Mouse (Mus musculus) ES-Bruce4 (cell line): ENCODE results near the gene Nmrk1.

Source experiments
- CTCF ChIP-seq: IDR thresholded peaks from one replicate; pipeline ENCODE4 v1.8.1; 2011; ENCODE audit warnings: low read depth, low read length
- POLR2A ChIP-seq: IDR thresholded peaks from one replicate; pipeline ENCODE4 v1.8.1; 2011; ENCODE audit warnings: low read length; ENCODE audit not compliant: insufficient read depth

GRCm38 (mm10) chr19:18596876-18597275 is 34.9 kb upstream of the Nmrk1 start:
- no peak for TF ChIP-seq CTCF
- no peak for TF ChIP-seq POLR2A
